Mouse (Mus musculus) kidney, postnatal 25 days (tissue): Measurements from ENCODE around the gene Brat1.

Source experiments
- DNase-seq, 2 experiments: peaks; one replicate each; pipeline ENCODE4 v3.0.0; 2021; ENCODE audit warnings: mixed read lengths in 2 of 2

Gene Brat1

DNA sequence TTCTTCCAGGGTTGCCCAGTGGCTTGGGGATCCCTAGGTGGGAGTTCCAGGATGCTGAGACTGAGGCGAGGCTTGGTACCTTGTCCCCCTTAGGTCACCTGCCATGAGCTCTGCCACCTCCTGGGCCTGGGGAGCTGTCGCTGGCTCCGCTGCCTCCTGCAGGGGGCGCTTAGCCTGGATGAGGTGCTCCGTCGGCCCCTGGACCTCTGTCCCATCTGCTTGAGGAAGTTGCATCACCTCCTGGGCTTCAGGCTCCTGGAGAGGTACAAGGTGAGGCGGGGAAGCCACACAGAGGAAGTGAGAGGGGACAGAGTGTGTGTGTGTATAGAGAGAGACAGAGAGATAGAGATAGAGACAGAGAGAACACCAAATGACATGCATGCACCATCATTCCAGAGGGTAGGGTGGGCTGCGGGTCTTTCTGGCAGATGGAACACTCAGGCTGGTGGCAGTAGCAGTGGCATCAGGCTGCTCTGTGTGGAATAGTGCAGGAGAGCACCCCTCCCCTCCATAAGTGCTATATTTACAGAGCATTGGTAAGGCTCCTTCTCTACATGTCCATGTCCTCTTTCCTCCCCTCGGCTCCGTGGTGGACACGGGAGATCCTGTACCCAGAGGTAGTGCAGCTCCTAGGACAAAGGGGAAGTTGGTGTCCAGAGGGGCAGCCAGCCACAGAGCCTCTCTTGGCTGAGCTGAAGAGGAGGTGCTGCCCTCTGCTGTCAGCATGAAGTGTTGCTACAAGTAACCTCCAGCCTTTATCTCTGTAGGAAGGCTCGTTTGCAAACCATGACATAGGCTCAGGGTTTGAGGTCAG lies 44.5 kb downstream of the Brat1 start:
- peak; percentile 85 to 89 for DNase-seq

DNA sequence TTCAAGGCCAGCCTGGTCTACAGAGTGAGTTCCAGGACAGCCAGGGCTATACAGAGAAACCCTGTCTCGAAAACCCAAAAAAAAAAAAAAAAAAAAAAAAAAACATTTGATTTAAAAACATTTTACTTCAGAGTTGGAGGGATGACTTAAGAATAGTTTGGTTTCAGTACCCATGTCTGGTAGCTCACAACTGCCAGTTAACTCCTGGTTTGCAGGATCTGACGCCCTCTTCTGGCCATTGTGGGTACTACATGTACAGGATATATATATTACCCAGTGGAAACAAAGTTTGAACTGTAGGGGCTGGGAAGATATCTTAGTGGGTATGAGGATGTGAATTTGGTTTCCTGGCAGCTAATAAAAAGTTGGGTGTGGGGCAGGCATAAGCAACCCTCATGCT lies 46.1 kb downstream of the Brat1 start:
- peak in 1 of 2 experiments; percentile 78 for DNase-seq

DNA sequence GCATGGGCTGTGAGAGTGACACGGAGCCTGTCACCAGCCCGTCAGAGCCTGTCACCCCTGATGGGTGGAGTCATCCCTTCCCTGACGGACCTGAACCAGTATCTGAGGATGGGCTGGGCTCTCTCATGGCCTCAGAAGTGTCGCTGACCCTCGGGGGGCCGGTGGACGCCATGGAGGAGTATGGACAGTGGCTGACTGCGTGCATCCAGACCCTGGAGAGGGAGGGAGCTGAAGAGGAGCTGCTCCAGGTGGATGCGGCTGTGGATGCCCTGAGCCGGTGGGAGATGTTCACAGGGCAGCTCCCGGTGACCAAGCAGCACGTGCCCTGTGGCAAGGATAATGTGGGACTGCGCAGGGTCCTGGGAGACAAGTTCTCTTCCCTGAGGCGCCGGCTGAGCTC lies 47.2 kb downstream of the Brat1 start:
- DNase-seq: no peak

DNA sequence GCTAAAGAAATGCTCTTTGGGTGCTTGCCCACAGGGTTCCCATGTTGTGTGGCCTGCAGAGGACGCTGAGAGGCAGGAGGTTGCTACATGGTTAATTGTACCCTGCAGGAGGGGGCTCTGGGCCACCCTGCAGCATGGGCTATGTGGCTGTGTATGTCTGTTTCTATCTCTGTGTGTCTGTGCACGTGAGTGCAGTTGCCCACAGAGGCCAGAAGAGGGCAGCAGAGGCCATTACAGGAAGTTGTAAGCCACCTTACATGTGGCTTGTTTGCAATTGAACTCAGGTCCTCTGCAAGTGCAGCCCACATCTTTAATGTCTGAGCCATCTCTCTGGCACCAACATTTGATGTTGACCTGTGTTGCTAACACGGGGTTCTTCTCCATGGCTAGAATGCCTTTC lies 47.8 kb downstream of the Brat1 start:
- no peak for DNase-seq

DNA sequence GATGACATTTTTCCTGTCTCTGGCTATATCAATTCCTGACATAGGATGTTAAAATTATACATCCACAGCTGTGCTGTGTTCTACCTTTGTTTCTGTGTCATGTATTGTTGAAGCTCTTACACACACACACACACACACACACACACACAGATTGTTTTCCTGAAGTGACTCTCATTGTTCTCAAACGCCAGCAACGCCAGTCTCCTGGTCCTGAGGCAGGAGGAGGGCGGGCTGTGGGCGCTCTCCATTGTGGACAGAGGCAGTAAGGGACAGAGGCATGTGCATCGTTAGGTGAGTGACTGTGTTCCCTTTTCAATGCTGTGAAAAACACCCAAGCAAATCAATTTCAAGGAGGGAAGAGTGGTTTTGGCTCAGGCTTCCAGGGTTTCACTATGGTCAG lies 48.4 kb downstream of the Brat1 start:
- DNase-seq: no peak

DNA sequence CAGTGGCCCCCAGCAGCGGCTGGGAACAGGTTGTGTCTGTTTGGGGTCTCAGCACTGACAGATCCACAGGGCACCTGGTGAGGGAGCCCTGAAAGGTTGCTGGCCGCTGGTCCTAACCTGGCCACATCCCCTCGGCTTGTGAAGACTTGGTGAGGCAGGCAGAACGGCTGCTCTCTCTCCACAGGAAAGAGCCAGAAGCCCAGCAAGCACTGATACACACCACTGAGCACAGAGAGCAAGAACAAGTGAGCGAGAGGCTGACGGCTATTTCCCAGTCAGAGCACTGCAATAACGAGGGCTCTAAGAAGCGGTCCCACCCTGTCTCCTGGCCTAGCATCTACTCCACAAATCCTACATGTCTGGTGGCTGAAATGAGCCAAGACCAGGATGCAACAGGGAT lies 54.1 kb downstream of the Brat1 start:
- no peak for DNase-seq

DNA sequence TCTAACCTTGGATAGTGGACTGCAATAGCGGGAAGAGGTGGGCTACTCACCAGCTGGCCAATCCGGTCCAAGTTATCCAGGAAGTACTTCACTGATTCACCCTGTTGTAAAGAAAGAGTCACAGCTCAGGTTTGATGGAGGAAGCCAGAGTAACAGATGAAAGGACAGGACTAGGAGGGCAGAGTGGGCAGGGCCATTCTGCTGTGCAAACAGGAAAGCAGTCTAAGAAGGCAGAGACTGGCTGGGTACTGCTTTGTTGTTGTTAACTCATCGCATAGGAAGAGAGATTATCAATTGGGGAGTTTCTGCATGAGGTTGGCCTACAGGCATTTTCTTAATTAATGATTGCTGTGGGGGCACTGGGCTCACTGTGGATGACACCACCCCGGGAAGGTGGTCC lies 57.7 kb downstream of the Brat1 start:
- DNase-seq: no peak

DNA sequence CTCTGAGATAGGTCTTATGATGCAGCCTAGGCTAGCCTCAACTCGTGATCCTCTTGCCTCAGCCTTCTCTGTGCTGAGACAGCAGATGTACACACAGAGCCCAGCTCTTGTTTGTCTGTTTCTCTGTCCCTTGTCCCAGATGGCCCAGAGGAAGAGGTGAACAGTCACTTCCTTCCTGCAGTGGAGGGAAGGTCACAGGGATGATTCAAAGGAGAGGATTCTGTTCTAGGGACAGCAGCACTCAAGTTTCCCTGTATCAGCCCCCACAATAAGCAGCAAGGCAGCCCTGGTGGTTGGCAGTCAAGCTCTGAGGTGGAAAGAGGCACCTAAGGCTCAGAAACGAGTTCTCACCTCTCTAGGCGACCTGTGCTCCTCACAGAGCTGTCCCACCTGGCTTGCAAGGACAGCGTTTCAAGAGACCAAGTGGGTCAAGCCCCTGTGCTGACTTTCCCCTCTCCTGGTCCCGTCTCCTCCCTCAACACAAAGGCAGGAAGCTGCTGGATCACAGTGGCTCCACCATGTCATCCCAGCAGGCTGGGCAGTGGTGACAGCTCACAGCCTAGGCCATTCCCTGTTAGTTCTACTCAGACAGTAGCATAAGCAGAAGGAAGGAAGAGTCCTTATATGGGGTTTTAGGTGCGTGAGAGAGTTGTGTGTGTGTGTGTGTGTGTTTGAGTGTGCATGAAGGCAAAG lies 60.3 kb downstream of the Brat1 start:
- DNase-seq: peak in 1 of 2 experiments; percentile 71

DNA sequence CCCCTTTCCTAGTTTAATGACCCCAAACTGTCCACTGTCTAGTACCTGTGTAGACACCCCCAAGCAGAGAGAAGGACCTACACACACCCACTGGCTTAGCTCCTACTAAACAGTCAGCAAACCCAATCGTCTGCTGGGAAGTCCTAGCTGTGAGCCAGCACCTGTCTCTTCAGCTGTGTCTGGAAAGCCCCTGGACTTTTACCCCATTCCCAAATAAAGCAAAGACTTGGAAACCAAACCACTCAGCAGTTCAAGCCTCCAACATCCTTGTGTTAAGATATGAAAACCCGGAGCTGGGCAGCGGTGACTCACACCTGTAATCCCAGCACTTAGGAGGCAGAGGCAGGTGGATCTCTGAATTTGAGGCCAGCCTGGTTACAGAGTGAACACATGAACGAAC lies 61.8 kb downstream of the Brat1 start:
- no peak for DNase-seq

DNA sequence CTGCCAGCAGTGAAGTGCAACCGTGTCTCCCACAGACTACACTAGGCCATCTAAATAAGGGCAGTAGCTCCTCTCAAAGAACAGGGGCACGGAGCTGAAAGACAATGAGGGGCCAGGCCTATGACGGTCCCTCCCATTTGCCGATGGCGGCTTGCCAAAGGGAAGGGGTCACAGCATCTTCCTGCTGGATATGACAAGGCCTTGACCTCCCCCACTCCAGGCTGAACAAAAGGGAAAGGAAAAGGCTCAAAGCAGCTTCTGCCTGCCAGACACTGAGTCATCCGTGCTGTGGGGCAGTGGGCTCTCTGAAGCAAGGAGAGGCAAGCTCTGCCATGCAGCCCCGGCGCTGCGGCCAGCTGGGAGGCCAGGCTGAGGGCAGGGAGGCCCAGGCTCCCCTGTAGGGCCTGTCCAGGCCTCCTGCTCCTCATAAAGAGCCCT lies 62.9 kb downstream of the Brat1 start:
- peak; percentile 91 to 95 for DNase-seq

DNA sequence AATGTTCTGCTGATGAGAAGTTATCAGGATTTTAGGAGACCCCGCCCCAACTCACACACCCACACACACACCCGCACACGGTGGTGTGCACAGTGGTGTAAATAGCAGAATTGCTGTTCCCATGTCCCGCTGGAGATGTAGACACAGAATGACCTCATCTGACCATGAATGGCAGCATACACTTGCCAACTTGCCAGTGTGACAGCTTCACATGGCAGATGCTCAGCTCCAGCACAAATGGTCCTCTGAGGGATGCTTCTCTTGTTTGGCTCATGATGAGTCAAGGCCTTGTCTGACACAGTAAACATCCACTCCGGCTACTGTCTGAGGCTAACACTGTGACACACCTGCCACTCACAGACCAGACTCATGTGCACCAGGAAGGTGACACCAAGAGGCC lies 63.5 kb downstream of the Brat1 start:
- no peak for DNase-seq
